Mouse (Mus musculus) liver, embryonic 11.5 days (tissue): Measurements from ENCODE around the gene Mbd6. TPM values are rescaled to one million over a fixed set of nuclear protein-coding genes. Genes with fewer than 3 reads are reported as not detected.
"Not testable (repeated sequence)": the region's sequence is repeated elsewhere in the genome, so short reads cannot be mapped to it uniquely, and the experiment has no call there.

ENCODE experiments used
- ATAC-seq: fragments of 200-750 bp; cut with Nextera tagmentation; replicated peaks from 2 replicates; pipeline ENCODE4 v1.8.0; 2017; ENCODE audit warnings: moderate number of reproducible peaks, mild to moderate bottlenecking, moderate TSS enrichment, moderate library complexity; ENCODE audit not compliant: low FRiP score
- DNase-seq: peaks from one replicate; pipeline ENCODE4 v3.0.0-alpha.2; 2017; ENCODE audit warnings: low spot score
- H3K27ac ChIP-seq: fragments of 300-500 bp; sonication (generic); 2 replicates; pipeline ENCODE4 v1.5.1; 2014; ENCODE audit warnings: mild to moderate bottlenecking, low read depth, low read length, control low read depth
- H3K27me3 ChIP-seq: fragments of 300-500 bp; sonication (generic); replicated peaks from 2 replicates; pipeline ENCODE4 v1.6.1; 2014; ENCODE audit warnings: low read length, mixed read lengths; ENCODE audit not compliant: control insufficient read depth, insufficient read depth
- H3K36me3 ChIP-seq: fragments of 300-500 bp; sonication (generic); 2 replicates; pipeline ENCODE4 v1.6.1; 2014; ENCODE audit warnings: mild to moderate bottlenecking, low read length, moderate library complexity, mixed read lengths; ENCODE audit not compliant: control insufficient read depth, insufficient read depth
- H3K4me1 ChIP-seq: fragments of 300-500 bp; sonication (generic); replicated peaks from 2 replicates; pipeline ENCODE4 v1.6.1; 2014; ENCODE audit warnings: low read length, mixed read lengths; ENCODE audit not compliant: control insufficient read depth, insufficient read depth
- H3K4me2 ChIP-seq: fragments of 300-500 bp; sonication (generic); 2 replicates; pipeline ENCODE4 v1.6.1; 2014; ENCODE audit warnings: mild to moderate bottlenecking, control low read depth, moderate library complexity
- H3K4me3 ChIP-seq: fragments of 300-500 bp; sonication (generic); 2 replicates; pipeline ENCODE4 v1.5.1; 2014; ENCODE audit warnings: low read depth, low read length, control low read depth
- H3K9ac ChIP-seq: fragments of 300-500 bp; sonication (generic); 2 replicates; pipeline ENCODE4 v1.6.1; 2014; ENCODE audit warnings: low read depth, low read length, control low read depth
- H3K9me3 ChIP-seq: fragments of 300-500 bp; sonication (generic); 2 replicates; pipeline ENCODE4 v1.6.1; 2016; ENCODE audit warnings: low read length, inconsistent platforms, mixed read lengths; ENCODE audit not compliant: control insufficient read depth
- WGBS: fragments of 180-500 bp; shearing (Covaris S2); extraction: QIAGEN DNeasy Blood & Tissue Kit; methylation state at CpG from one replicate; pipeline ENCODE4 v1.1.7; 2014; 5-methylcytosine and 5-hydroxymethylcytosine counted together
- polyA plus RNA-seq: library from polyadenylated mRNA; unstranded; fragments of >200 nt; fragmentation: Nextera tagmentation; extraction: Ambion mirVana; gene quantifications from 2 replicates; pipeline ENCODE4 v1.2.1, GENCODE M21; 2014

The Mbd6 gene
- polyA plus RNA-seq, 1 experiment from 2014 or later = 19.0 TPM

- WGBS = 25% methylated on average over 23 of the region's 23 CpGs
- H3K27ac ChIP-seq = peak overlapping the region; percentile 82
Observed at GRCm38 (mm10) chr10:127310523-127311475, 22.0 kb upstream of the Mbd6 start.

GRCm38 (mm10) chr10:127309167-127309566 lies 20.3 kb upstream of the Mbd6 start:
- not testable (repeated sequence) for H3K27me3 ChIP-seq, DNase-seq, ATAC-seq, H3K9me3 ChIP-seq, H3K4me3 ChIP-seq, H3K27ac ChIP-seq, H3K4me2 ChIP-seq, H3K9ac ChIP-seq
- WGBS = 86% methylated on average over 3 of the region's 3 CpGs
- H3K4me1 ChIP-seq = peaks cover 14% of the 10 kb centered on the region
- peaks cover 50% of the 10 kb centered on the region for H3K36me3 ChIP-seq

More at GRCm38 (mm10) chr10:127310523-127311475, 22.0 kb upstream of the Mbd6 start:
- no peaks in the 10 kb centered on the region for H3K9me3 ChIP-seq
- peak overlapping the region; percentile 85 for H3K4me2 ChIP-seq
- ATAC-seq (peak; percentile 58), DNase-seq (peak; percentile 74)
- peak overlapping the region; percentile 90 for H3K9ac ChIP-seq
- H3K27me3 ChIP-seq = no peaks in the 10 kb centered on the region
- H3K4me3 ChIP-seq = peak overlapping the region; percentile 80
- peaks cover 14% of the 10 kb centered on the region for H3K4me1 ChIP-seq
- H3K36me3 ChIP-seq = peaks cover 36% of the 10 kb centered on the region

GRCm38 (mm10) chr10:127303136-127303535 lies 14.3 kb upstream of the Mbd6 start:
- ATAC-seq (no peak), DNase-seq (no peak)
- Histone ChIP-seq H3K36me3 (peaks cover 80% of the 10 kb centered on the region), H3K9me3 (no peaks in the 10 kb centered on the region), H3K4me3 (no peak overlapping the region), H3K9ac (no peak overlapping the region), H3K4me2 (no peak overlapping the region), H3K27ac (no peak overlapping the region), H3K4me1 (no peaks in the 10 kb centered on the region), H3K27me3 (no peaks in the 10 kb centered on the region)
- 89% methylated on average over 11 of the region's 11 CpGs for WGBS

- Histone ChIP-seq H3K4me2 (no peak overlapping the region), H3K36me3 (peaks cover 80% of the 10 kb centered on the region), H3K9ac (no peak overlapping the region), H3K4me3 (no peak overlapping the region), H3K4me1 (no peaks in the 10 kb centered on the region), H3K9me3 (no peaks in the 10 kb centered on the region), H3K27me3 (no peaks in the 10 kb centered on the region), H3K27ac (no peak overlapping the region)
- WGBS = 93% methylated on average over 6 of the region's 6 CpGs
- DNase-seq (no peak), ATAC-seq (no peak)
Observed at GRCm38 (mm10) chr10:127300361-127300760, 11.5 kb upstream of the Mbd6 start.

- Histone ChIP-seq H3K36me3 (peaks cover 71% of the 10 kb centered on the region), H3K4me3 (no peak overlapping the region), H3K27ac (no peak overlapping the region), H3K4me1 (peaks cover 12% of the 10 kb centered on the region), H3K9ac (no peak overlapping the region), H3K27me3 (no peaks in the 10 kb centered on the region), H3K9me3 (no peaks in the 10 kb centered on the region), H3K4me2 (no peak overlapping the region)
- ATAC-seq = no peak
- DNase-seq = no peak
- WGBS = 88% methylated on average over 16 of the region's 16 CpGs
Observed at GRCm38 (mm10) chr10:127297015-127297871, 8.4 kb upstream of the Mbd6 start.

- H3K27me3 ChIP-seq = no peaks in the 10 kb centered on the region
- no peak overlapping the region for H3K9ac ChIP-seq
- DNase-seq (no peak), ATAC-seq (no peak)
- 88% methylated on average over 24 of the region's 24 CpGs for WGBS
- peaks cover 19% of the 10 kb centered on the region for H3K4me1 ChIP-seq
- peaks cover 62% of the 10 kb centered on the region for H3K36me3 ChIP-seq
- no peak overlapping the region for H3K27ac ChIP-seq
- no peaks in the 10 kb centered on the region for H3K9me3 ChIP-seq
- no peak overlapping the region for H3K4me2 ChIP-seq
- H3K4me3 ChIP-seq = no peak overlapping the region
Observed at GRCm38 (mm10) chr10:127295986-127296794, 7.4 kb upstream of the Mbd6 start.

- no peak for ATAC-seq
- H3K4me1 ChIP-seq = peaks cover 19% of the 10 kb centered on the region
- no peak overlapping the region for H3K9ac ChIP-seq
Observed at GRCm38 (mm10) chr10:127294895-127295510, 6.2 kb upstream of the Mbd6 start.

More at GRCm38 (mm10) chr10:127294895-127295510, 6.2 kb upstream of the Mbd6 start:
- Histone ChIP-seq H3K27ac (no peak overlapping the region), H3K4me3 (no peak overlapping the region), H3K27me3 (no peaks in the 10 kb centered on the region), H3K9me3 (no peaks in the 10 kb centered on the region), H3K4me2 (no peak overlapping the region), H3K36me3 (peaks cover 56% of the 10 kb centered on the region)
- 90% methylated on average over 10 of the region's 10 CpGs for WGBS
- no peak for DNase-seq
